ENCODE assay signal across 8 mouse cellular contexts in the genomic region with DNA sequence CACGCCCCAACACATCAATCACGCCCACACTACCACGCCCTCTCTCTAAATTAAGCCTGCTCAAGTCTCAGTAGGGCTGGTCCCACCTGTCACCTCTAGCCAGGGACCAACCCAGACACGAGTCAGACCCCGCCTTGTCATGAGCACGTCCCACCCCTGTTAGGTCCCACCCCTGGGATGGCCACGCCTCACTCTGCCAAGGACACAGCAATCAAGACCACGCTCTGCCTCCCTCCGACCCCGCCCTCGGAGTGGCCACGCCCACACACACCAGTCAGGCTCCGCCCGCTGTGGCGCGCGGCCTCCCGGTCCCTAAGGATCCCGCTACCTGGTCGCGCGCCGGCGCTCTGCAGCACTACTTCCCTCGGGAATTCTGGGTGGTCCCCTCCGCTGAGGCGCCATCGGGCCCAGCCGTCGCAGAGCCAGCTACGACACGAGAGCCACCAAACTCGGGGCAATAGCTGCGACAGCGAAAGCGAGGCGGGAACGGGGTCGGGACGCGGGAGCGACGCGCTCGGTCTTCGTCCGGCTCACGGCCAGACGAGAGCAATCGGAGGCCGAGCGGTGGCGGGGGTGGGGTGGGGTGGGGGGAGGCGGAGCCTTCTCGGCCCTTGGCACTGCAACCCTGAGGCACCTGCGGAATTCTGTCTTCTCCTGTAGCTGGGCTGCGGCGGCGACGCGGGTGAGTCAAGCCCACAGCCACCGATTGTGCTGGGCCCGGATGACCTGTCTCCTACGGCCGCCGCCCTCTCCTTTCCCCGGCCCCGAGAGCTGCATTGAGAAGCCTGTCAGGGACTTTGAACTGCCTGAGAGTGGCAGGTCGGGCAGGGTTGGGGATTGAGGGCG. TPM values are rescaled to one million over a fixed set of nuclear protein-coding genes. Genes with fewer than 3 reads are reported as not detected.
A peak's percentile ranks its signal among the peaks of the same experiment; 100 is the strongest.
DNase-seq lines count a peak whose midpoint lies in the region; ATAC-seq and TF ChIP-seq lines count a peak whose summit lies in the region.

A gene (plus strand): TSS at position 273 of the 846 bp plus-strand sequence.
A gene (minus strand): TSS at position 551 of the 846 bp plus-strand sequence.

- in situ Hi-C loops in CH12.LX (cut with MboI; ENCODE audit: low pct_ligation_motif_present, low pct_unique_long_range_greater_than_20kb, low sequenced_read_pairs) = loop anchor here (5.0 kb wide), 1 partner anchor 142 kb away; a partner anchor contains a TSS

- ATAC-seq in forebrain, embryonic 11.5 days (replicated peaks; ENCODE audit: low FRiP score) = peak; percentile 97
- peak; percentile 98 for ATAC-seq in heart, embryonic 16.5 days (replicated peaks; ENCODE audit: extremely low read depth, insufficient read depth, low FRiP score)
- peak; percentile 99 for ATAC-seq in liver, embryonic 15.5 days (ENCODE audit: insufficient read depth)
- ATAC-seq in neural tube, embryonic 12.5 days (ENCODE audit: low FRiP score, low read depth) = peak; percentile 98

- TF ChIP-seq EP300 in CH12.LX (IDR thresholded peaks at IDR 0.05; ENCODE audit: low read length) = no peak

- TF ChIP-seq CTCF in CH12.LX (conservative IDR thresholded peaks at IDR 0.05 in 1 of 2, IDR thresholded peaks at IDR 0.05 in 1 of 2; ENCODE audit: low read depth in 2 of 2, low read length in 2 of 2) = no peak

- H3K79me2 ChIP-seq in CH12.LX (replicated peaks; ENCODE audit: control insufficient read depth, extremely low read depth, insufficient read depth, poor library complexity, severe bottlenecking) = no peaks in the 10 kb centered on the region

- H3K27ac ChIP-seq in CH12.LX (ENCODE audit: insufficient read depth, low read depth) = peak within 1 kb of the TSS; percentile 64
- peak within 1 kb of the TSS; percentile 79; the same call in 1 of the 2 replicates for H3K27ac ChIP-seq in forebrain, embryonic 11.5 days (ENCODE audit: low read depth, low read length)
- peak within 1 kb of the TSS; percentile 83 for H3K27ac ChIP-seq in heart, embryonic 16.5 days (ENCODE audit: low read length)
- H3K27ac ChIP-seq in liver, embryonic 15.5 days (replicated peaks) = peak within 1 kb of the TSS; percentile 70
- peak within 1 kb of the TSS; percentile 15; the same call in 1 of the 2 replicates for H3K27ac ChIP-seq in neural tube, embryonic 12.5 days

- H3K9ac ChIP-seq in CH12.LX (ENCODE audit: insufficient read depth, low read depth) = peak within 1 kb of the TSS; percentile 81
- peak within 1 kb of the TSS; percentile 82 for H3K9ac ChIP-seq in forebrain, embryonic 11.5 days (ENCODE audit: low read length)
- peak within 1 kb of the TSS; percentile 91 for H3K9ac ChIP-seq in heart, embryonic 16.5 days (ENCODE audit: low read length)
- H3K9ac ChIP-seq in liver, embryonic 15.5 days = peak within 1 kb of the TSS; percentile 84
- H3K9ac ChIP-seq in neural tube, embryonic 12.5 days = peak within 1 kb of the TSS; percentile 75

- no peaks in the 10 kb centered on the region for H3K9me3 ChIP-seq in CH12.LX (replicated peaks; ENCODE audit: low read length)
- H3K9me3 ChIP-seq in forebrain, embryonic 11.5 days (ENCODE audit: control insufficient read depth, low read length) = no peaks in the 10 kb centered on the region
- H3K9me3 ChIP-seq in heart, embryonic 16.5 days (replicated peaks; ENCODE audit: control insufficient read depth, low read length) = no peaks in the 10 kb centered on the region
- no peaks in the 10 kb centered on the region for H3K9me3 ChIP-seq in liver, embryonic 15.5 days (replicated peaks)
- no peaks in the 10 kb centered on the region for H3K9me3 ChIP-seq in neural tube, embryonic 12.5 days

- peak; percentile 90 for TF ChIP-seq POLR2A in CH12.LX (IDR thresholded peaks at IDR 0.05; ENCODE audit: low read depth, low read length)

- no peak for TF ChIP-seq RAD21 in CH12.LX (IDR thresholded peaks at IDR 0.05; ENCODE audit: low read depth, low read length)

- WGBS in forebrain, embryonic 11.5 days = under 1% methylated on average over 68 of the region's 70 CpGs
- under 1% methylated on average over 66 of the region's 70 CpGs for WGBS in heart, embryonic 16.5 days
- under 1% methylated on average over 70 of the region's 70 CpGs for WGBS in liver, embryonic 15.5 days (ENCODE audit: insufficient replicate concordance)
- 1% methylated on average over 62 of the region's 70 CpGs for WGBS in neural tube, embryonic 12.5 days

- dilution Hi-C loops in CH12.LX (cut with MboI; ENCODE audit: extremely low pct_ligation_motif_present, extremely low pct_unique_long_range_greater_than_20kb, low sequenced_read_pairs) = no loop called here

- peaks cover 4 to 19% of the 10 kb centered on the region in 2 experiments for H3K4me1 ChIP-seq in CH12.LX (ENCODE audit: control insufficient read depth in 1 of 2, insufficient read depth in 2 of 2)
- 0 out of 2 replicates have a peak, but pooled peaks cover 2% of the 10 kb centered on the region for H3K4me1 ChIP-seq in forebrain, embryonic 11.5 days (replicated peaks; ENCODE audit: control insufficient read depth, insufficient read depth, low read length)
- peaks cover 11% of the 10 kb centered on the region for H3K4me1 ChIP-seq in heart, embryonic 16.5 days (ENCODE audit: control insufficient read depth, insufficient read depth, low read length)
- H3K4me1 ChIP-seq in liver, embryonic 15.5 days (replicated peaks) = peaks cover 28% of the 10 kb centered on the region
- peaks cover 14% of the 10 kb centered on the region; the same call in 1 of the 2 replicates for H3K4me1 ChIP-seq in neural tube, embryonic 12.5 days

- H3K4me2 ChIP-seq in CH12.LX (ENCODE audit: insufficient read depth, low read depth, poor library complexity, severe bottlenecking) = peak within 1 kb of the TSS; percentile 86
- peak within 1 kb of the TSS; percentile 70 for H3K4me2 ChIP-seq in forebrain, embryonic 11.5 days (ENCODE audit: low read depth, low read length, severe bottlenecking)
- H3K4me2 ChIP-seq in heart, embryonic 16.5 days (ENCODE audit: low read depth, low read length) = peak within 1 kb of the TSS; percentile 90
- H3K4me2 ChIP-seq in liver, embryonic 15.5 days = peak within 1 kb of the TSS; percentile 95
- H3K4me2 ChIP-seq in neural tube, embryonic 12.5 days (replicated peaks) = peak within 1 kb of the TSS; percentile 80

- peak; percentile 100 for DNase-seq in CH12.LX (ENCODE audit: extremely low read depth)
- DNase-seq in c-Kit-positive CD71-positive TER-119-negative erythroid progenitor cells, embryonic 14.5 days (ENCODE audit: low read depth) = peak; percentile 96
- DNase-seq in forebrain, embryonic 11.5 days (ENCODE audit: low spot score) = peak; percentile 99
- DNase-seq in kidney, postnatal 36 days = peak; percentile 97 to 99
- peak; percentile 96 for DNase-seq in telencephalon, adult 2 months (ENCODE audit: low read depth, low spot score)

- H3K36me3 ChIP-seq in CH12.LX (replicated peaks in 1 of 2; ENCODE audit: control insufficient read depth in 1 of 2, insufficient read depth in 1 of 2, low read length in 1 of 2) = peaks cover 0 to 23% of the 10 kb centered on the region in 2 experiments
- H3K36me3 ChIP-seq in forebrain, embryonic 11.5 days (ENCODE audit: control insufficient read depth, insufficient read depth, low read length) = no peaks in the 10 kb centered on the region; the same call in 1 of the 2 replicates
- H3K36me3 ChIP-seq in heart, embryonic 16.5 days (ENCODE audit: control insufficient read depth, insufficient read depth) = peaks cover 6% of the 10 kb centered on the region; the same call in 1 of the 2 replicates
- H3K36me3 ChIP-seq in liver, embryonic 15.5 days (replicated peaks) = peaks cover 11% of the 10 kb centered on the region; the same call in 1 of the 2 replicates
- peaks cover 3% of the 10 kb centered on the region; the same call in 1 of the 2 replicates for H3K36me3 ChIP-seq in neural tube, embryonic 12.5 days

- peak within 1 kb of the TSS; percentile 75 to 89 (median 88) for H3K4me3 ChIP-seq in CH12.LX (replicated peaks in 1 of 3; ENCODE audit: low read depth in 2 of 3, low read length in 2 of 3, poor library complexity in 1 of 3)
- H3K4me3 ChIP-seq in forebrain, embryonic 11.5 days (ENCODE audit: low read depth, low read length) = peak within 1 kb of the TSS; percentile 71
- peak within 1 kb of the TSS; percentile 69 for H3K4me3 ChIP-seq in heart, embryonic 16.5 days (ENCODE audit: low read length)
- peak within 1 kb of the TSS; percentile 85 for H3K4me3 ChIP-seq in liver, embryonic 15.5 days (replicated peaks)
- H3K4me3 ChIP-seq in neural tube, embryonic 12.5 days = peak within 1 kb of the TSS; percentile 75

- no peaks in the 10 kb centered on the region for H3K27me3 ChIP-seq in CH12.LX (replicated peaks)
- H3K27me3 ChIP-seq in forebrain, embryonic 11.5 days (ENCODE audit: control insufficient read depth, insufficient read depth, low read length) = no peaks in the 10 kb centered on the region
- H3K27me3 ChIP-seq in heart, embryonic 16.5 days (ENCODE audit: control insufficient read depth, insufficient read depth, low read length) = no peaks in the 10 kb centered on the region
- H3K27me3 ChIP-seq in liver, embryonic 15.5 days = no peaks in the 10 kb centered on the region
- no peaks in the 10 kb centered on the region for H3K27me3 ChIP-seq in neural tube, embryonic 12.5 days (replicated peaks)

TF ChIP-seq in CH12.LX, 34 proteins besides CTCF, POLR2A, EP300 and RAD21 (continues in another document):
- TF ChIP-seq IRF4 (IDR thresholded peaks at IDR 0.05; ENCODE audit: low read depth, low read length) (peak; percentile 72), CHD2 (IDR thresholded peaks at IDR 0.05; ENCODE audit: low read length) (peak; percentile 79), NRF1 (IDR thresholded peaks at IDR 0.05; ENCODE audit: low read depth, low read length) (peak; percentile 78), ZMIZ1 (IDR thresholded peaks at IDR 0.05; ENCODE audit: low read depth, low read length) (peak; percentile 96)

RNA-seq across cellular contexts. Expression of the first gene that starts in this region (rescaled TPM):
- 9.1 and 10.6 TPM in 2 replicates for total RNA-seq in CH12.LX (2012; rRNA removed)
- 10.5 and 11.6 TPM in 2 replicates for total RNA-seq in CH12.LX (2014; rRNA removed)
- 8.8 and 12.0 TPM in 2 replicates for polyA plus RNA-seq in CH12.LX (2012; ENCODE audit: insufficient read length, low read depth)
- 7.3 and 7.8 TPM in 2 replicates for polyA plus RNA-seq in forebrain, embryonic 11.5 days (2014; fragmentation: Nextera tagmentation; extraction: Ambion mirVana)
- 9.1 and 9.3 TPM in 2 replicates for polyA plus RNA-seq in heart, embryonic 16.5 days (2015; fragmentation: Nextera tagmentation; extraction: Ambion mirVana)
- polyA plus RNA-seq in liver, embryonic 15.5 days (2015; fragmentation: Nextera tagmentation; extraction: Ambion mirVana) = 3.0 and 3.7 TPM in 2 replicates
- 12.2 and 13.1 TPM in 2 replicates for polyA plus RNA-seq in neural tube, embryonic 12.5 days (2016; fragmentation: Nextera tagmentation; extraction: Ambion mirVana)

RNA-seq across cellular contexts. Expression of the second gene that starts in this region (rescaled TPM):
- total RNA-seq in CH12.LX (2012; rRNA removed) (16.4 and 19.0 TPM in 2 replicates), CH12.LX (2014; rRNA removed) (10.3 and 13.7 TPM in 2 replicates)
- polyA plus RNA-seq in CH12.LX (2012; ENCODE audit: insufficient read length, low read depth) = 18.4 and 24.6 TPM in 2 replicates
- polyA plus RNA-seq in forebrain, embryonic 11.5 days (2014; fragmentation: Nextera tagmentation; extraction: Ambion mirVana) = 20.3 and 20.5 TPM in 2 replicates
- polyA plus RNA-seq in heart, embryonic 16.5 days (2015; fragmentation: Nextera tagmentation; extraction: Ambion mirVana) = 28.2 and 32.7 TPM in 2 replicates
- polyA plus RNA-seq in liver, embryonic 15.5 days (2015; fragmentation: Nextera tagmentation; extraction: Ambion mirVana) = 14.3 and 16.3 TPM in 2 replicates
- polyA plus RNA-seq in neural tube, embryonic 12.5 days (2016; fragmentation: Nextera tagmentation; extraction: Ambion mirVana) = 18.2 and 19.7 TPM in 2 replicates

Comparison
In these comparisons a context has a peak if more than half of its experiments do, and no peak if none do; other contexts are left out.
1. Peak in every context shown above with its lines: DNase-seq, ATAC-seq, H3K4me3 ChIP-seq and H3K27ac ChIP-seq.
2. H3K27ac ChIP-seq: peak in every context shown above with its lines; median percentile 83 in heart, embryonic 16.5 days; 79 in forebrain, embryonic 11.5 days; 70 in liver, embryonic 15.5 days; 64 in CH12.LX; 15 in neural tube, embryonic 12.5 days.